Mouse (Mus musculus): ENCODE measurements around the gene Gart. TPM values are rescaled to one million over a fixed set of nuclear protein-coding genes. Genes with fewer than 3 reads are reported as not detected.

The Gart gene
- polyA plus RNA-seq, 1 experiment from 2014 or later = 55.7 TPM

Other genes starting within 250 kb of the Gart start
- 13.0 and 13.4 TPM in 2 replicates for gene Il10rb, start 240.8 kb downstream of the Gart start, polyA plus RNA-seq (2014; fragmentation: Nextera tagmentation; extraction: Ambion mirVana)
- gene Ifnar1, start 161.7 kb downstream of the Gart start, polyA plus RNA-seq (2014; fragmentation: Nextera tagmentation; extraction: Ambion mirVana) = 47.1 and 48.8 TPM in 2 replicates
- gene Ifngr2, start 99.9 kb downstream of the Gart start, polyA plus RNA-seq (2014; fragmentation: Nextera tagmentation; extraction: Ambion mirVana) = 106 and 114 TPM in 2 replicates
- gene Tmem50b, start 49.2 kb downstream of the Gart start, polyA plus RNA-seq (2014; fragmentation: Nextera tagmentation; extraction: Ambion mirVana) = 106 and 127 TPM in 2 replicates
- gene Dnajc28, start 27.9 kb downstream of the Gart start, polyA plus RNA-seq (2014; fragmentation: Nextera tagmentation; extraction: Ambion mirVana) = 5.2 and 6.0 TPM in 2 replicates
- gene Son, start 554 bp upstream of the Gart start, polyA plus RNA-seq (2014; fragmentation: Nextera tagmentation; extraction: Ambion mirVana) = 125 and 146 TPM in 2 replicates
- gene Donson, start 41.8 kb upstream of the Gart start, polyA plus RNA-seq (2014; fragmentation: Nextera tagmentation; extraction: Ambion mirVana) = 26.4 and 28.1 TPM in 2 replicates
- 101 and 111 TPM in 2 replicates for gene Cryzl1, start 82.0 kb upstream of the Gart start, polyA plus RNA-seq (2014; fragmentation: Nextera tagmentation; extraction: Ambion mirVana)
- gene Itsn1, start 82.3 kb upstream of the Gart start, polyA plus RNA-seq (2014; fragmentation: Nextera tagmentation; extraction: Ambion mirVana) = 61.8 and 67.1 TPM in 2 replicates

All from hindbrain, embryonic 14.5 days (tissue).